Mouse (Mus musculus) lung, postnatal 14 days (tissue): ENCODE results near the gene Nrxn1.

Experiments used
- DNase-seq: peaks from one replicate; pipeline ENCODE4 v3.0.0; 2021

Nrxn1 gene

DNA sequence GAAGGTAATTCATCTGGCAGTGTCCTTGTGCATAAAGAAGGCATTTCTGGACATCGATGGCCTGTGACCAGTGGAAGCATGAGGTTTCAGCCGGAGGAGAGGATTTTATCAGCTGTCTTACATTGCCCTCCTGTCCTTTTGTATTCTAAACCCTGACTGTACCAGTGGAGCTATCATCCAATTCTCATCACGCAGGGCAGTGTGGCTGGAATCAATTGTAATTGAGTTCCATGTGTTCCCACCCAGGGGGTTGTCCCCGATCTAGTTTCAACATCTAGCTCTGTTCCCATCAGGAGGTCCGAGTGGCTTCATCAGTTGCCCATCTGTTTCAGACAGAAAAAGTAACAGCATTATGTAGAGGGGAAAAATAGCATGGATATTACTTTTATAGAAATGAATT, 1038.6 kb downstream of the Nrxn1 start:
- DNase-seq: no peak

DNA sequence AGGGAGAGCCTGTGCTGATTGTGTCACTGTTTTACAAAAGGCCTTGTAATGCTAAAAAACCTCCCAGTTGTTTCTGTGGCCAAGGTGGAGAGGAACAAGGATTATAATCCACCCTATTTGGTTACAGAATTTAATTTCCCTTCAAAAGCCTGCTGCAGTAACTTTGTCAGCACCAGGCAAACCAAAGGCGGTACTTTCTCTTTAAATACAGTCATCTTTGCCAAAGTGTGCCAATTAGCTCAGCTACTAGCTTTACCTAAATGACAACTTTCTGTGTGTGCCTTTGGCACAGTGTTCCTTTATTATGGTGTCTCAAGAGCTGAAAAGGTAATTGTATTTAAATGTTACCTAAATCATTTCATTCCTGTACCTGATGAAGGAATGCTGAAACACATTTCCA, 1053.6 kb downstream of the Nrxn1 start:
- DNase-seq: no peak

DNA sequence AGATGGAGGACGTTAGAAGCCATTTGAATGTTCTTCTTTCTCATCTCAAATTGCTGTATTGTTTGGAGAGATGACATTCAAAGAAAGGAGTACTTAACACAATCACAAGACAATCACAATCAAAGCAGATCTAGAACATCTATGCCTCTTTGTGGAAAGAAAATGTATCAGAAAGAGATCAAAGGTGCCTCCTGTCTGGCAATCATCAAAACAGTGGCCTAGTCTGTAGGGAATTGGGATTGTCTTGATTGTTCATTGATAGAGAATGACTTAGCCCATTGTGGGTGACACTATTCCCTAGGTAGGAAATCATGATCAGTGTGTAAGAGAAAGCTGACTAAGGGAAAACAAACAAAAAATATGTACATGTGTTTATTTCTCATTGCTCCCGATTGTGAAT, 1060.5 kb downstream of the Nrxn1 start:
- DNase-seq: no peak

DNA sequence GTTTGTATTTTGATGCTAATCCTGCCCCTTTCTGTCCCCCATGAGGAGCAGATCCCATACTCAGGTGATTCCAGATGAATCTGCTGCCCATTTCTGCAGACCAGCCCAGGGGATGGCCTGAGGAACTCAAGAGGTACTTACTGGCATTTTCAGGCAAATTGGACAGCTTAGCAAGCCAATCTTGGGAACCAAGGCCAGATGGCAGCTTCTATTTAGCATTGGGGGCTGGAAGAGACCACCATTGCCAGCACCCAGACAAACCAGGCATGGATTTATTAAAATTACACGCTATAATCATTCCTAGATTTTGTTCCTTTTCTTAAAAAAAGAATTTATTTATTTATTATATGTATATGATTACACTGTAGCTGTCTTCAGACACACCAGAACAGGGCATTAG, 1076.2 kb downstream of the Nrxn1 start:
- DNase-seq: no peak

DNA sequence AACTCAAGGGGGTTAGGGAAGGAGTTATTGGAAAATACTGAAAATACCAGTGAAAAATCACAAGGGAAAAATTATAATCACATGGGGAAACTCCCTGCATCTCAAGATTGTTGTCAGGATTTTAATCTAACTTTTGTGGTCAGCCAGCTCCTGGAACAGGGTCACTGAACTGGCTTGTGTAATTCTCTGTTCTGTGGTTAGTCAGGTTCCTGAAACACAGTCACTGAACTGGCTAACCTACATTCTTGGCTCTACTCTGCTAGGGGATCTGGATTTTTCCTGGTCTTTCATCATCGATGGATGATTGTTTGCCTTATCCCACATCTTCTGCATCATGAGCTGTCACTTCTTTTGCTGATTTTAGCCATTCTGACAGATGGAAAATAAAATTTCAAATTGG, 1081.1 kb downstream of the Nrxn1 start:
- no peak for DNase-seq

DNA sequence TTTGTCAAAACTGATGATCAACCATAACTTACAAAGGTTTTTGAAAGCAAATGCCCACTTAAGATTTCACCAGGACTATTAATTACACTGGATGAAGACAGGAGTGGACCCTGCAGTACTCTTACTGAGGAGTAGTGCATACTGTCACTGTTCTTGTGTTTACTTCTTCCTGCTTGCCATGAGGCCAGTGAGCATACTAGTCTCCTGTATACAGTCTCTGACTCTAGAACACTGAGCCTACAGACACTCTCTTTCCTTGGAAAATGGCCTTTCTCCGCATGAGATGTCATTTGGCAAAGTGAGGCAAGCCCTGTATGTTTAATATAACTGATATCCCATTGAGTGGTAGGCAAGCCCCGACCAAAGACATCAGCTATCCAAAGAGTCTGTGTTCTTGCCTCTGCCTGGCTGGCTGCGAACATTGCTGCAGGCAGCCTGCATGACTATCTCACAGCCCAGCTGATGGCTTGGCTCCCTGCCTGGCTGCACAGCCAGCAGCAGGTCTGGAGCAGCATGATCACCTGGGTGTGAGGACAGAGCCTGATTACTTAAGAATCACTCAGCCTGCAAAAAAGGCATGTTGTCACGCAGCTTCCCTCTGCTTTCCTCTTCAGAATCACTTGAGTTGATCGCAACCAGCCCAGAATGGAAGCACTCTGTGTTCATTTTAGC, 1085.3 kb downstream of the Nrxn1 start:
- no peak for DNase-seq

DNA sequence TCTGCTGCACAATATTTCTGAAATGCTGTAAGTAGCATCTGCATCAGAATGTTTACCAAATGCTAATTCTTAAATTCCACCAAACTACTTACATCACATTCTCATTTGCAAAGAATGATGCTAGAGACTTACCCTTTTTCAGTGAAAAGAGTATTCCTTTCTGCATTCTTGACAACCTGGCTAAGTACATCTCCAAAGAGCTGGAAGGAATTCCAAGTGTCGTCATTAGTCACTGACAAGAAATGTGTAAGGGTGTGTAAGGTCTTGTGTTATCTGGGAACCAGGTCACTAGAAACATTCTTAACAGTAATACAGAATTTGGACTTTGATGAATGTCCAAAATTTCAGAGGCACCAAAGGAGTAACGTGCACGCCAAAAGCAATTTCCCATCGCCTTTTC, 1102.2 kb downstream of the Nrxn1 start:
- DNase-seq: no peak
